Mouse (Mus musculus) kidney, postnatal 0 days (tissue): ENCODE measurements around the gene Zranb3. TPM values are rescaled to one million over a fixed set of nuclear protein-coding genes. Genes with fewer than 3 reads are reported as not detected.
A peak's percentile ranks its signal among the peaks of the same experiment; 100 is the strongest.

Experiments
- ATAC-seq: fragments of 200-750 bp; cut with Nextera tagmentation; replicated peaks from 2 replicates; pipeline ENCODE4 v1.8.0; 2017; ENCODE audit warnings: low read depth, moderate number of reproducible peaks, moderate TSS enrichment, moderate library complexity; ENCODE audit not compliant: low FRiP score
- DNase-seq: peaks from one replicate; pipeline ENCODE4 v3.0.0-alpha.2; 2016; ENCODE audit warnings: low spot score
- H3K27ac ChIP-seq: fragments of 300-500 bp; sonication (generic); 2 replicates; pipeline ENCODE4 v1.5.1; 2014; ENCODE audit warnings: mild to moderate bottlenecking
- H3K27me3 ChIP-seq: fragments of 300-500 bp; sonication (generic); 2 replicates; pipeline ENCODE4 v1.6.1; 2014; ENCODE audit warnings: low read length, mixed read lengths; ENCODE audit not compliant: insufficient read depth
- H3K36me3 ChIP-seq: fragments of 300-500 bp; sonication (generic); 2 replicates; pipeline ENCODE4 v1.6.1; 2014; ENCODE audit warnings: low read length, mixed read lengths; ENCODE audit not compliant: insufficient read depth
- H3K4me1 ChIP-seq: fragments of 300-500 bp; sonication (generic); replicated peaks from 2 replicates; pipeline ENCODE4 v1.6.1; 2014; ENCODE audit warnings: antibody characterized with exemption, low read length, mixed read lengths; ENCODE audit not compliant: insufficient read depth
- H3K4me2 ChIP-seq: fragments of 300-500 bp; sonication (generic); 2 replicates; pipeline ENCODE4 v1.6.1; 2014; ENCODE audit warnings: mild to moderate bottlenecking, low read length, moderate library complexity, mixed read lengths
- H3K4me3 ChIP-seq: fragments of 300-500 bp; sonication (generic); replicated peaks from 2 replicates; pipeline ENCODE4 v1.5.1; 2014; ENCODE audit warnings: low read depth, low read length
- H3K9ac ChIP-seq: fragments of 300-500 bp; sonication (generic); 2 replicates; pipeline ENCODE4 v1.6.1; 2014; ENCODE audit warnings: low read depth, low read length
- H3K9me3 ChIP-seq: fragments of 300-500 bp; sonication (generic); replicated peaks from 2 replicates; pipeline ENCODE4 v1.6.1; 2016; ENCODE audit warnings: low read length, inconsistent platforms, mixed read lengths
- CTCF ChIP-seq: IDR thresholded peaks from 2 replicates; pipeline ENCODE4 v1.5.1; 2016; ENCODE audit warnings: antibody characterized with exemption, low read depth, mild to moderate bottlenecking, moderate library complexity
- WGBS: fragments of 180-500 bp; shearing (Covaris S2); extraction: QIAGEN DNeasy Blood & Tissue Kit; methylation state at CpG from one replicate; pipeline ENCODE4 v1.1.7; 2014; 5-methylcytosine and 5-hydroxymethylcytosine counted together
- polyA plus RNA-seq: library from polyadenylated mRNA; unstranded; fragments of >200 nt; fragmentation: Nextera tagmentation; extraction: Ambion mirVana; gene quantifications from 2 replicates; pipeline ENCODE4 v1.2.1, GENCODE M21; 2015

Zranb3 gene
- polyA plus RNA-seq, 1 experiment from 2014 or later: 4.1 TPM

DNA sequence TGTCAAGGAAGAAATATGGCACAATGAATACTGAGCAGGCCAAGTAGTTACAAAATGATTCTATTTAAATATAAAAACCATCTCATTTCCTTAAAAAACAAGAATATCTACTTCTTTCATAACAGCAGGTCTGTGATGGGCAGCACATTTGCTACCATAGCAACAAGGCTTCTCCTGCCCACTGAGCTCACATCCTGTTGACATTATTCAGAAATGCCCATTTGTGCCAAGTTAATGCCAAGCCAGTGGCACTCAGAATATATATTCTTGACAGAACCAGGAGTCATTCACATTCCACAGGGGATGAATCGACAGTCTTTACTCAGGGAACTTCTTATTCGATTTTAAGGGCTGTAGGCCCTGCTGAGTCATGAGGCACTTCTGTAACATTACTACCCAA lies 127.2 kb downstream of the Zranb3 start:
- WGBS: 76% methylated on average over 2 of the region's 2 CpGs
- H3K27me3 ChIP-seq: no peaks in the 10 kb centered on the region
- H3K9me3 ChIP-seq: no peaks in the 10 kb centered on the region
- H3K4me1 ChIP-seq: no peaks in the 10 kb centered on the region
- no peak for ATAC-seq
- H3K4me3 ChIP-seq: no peak overlapping the region
- H3K27ac ChIP-seq: no peak overlapping the region
- no peak for DNase-seq
- TF ChIP-seq CTCF: no peak
- H3K9ac ChIP-seq: no peak overlapping the region
- H3K4me2 ChIP-seq: no peak overlapping the region
- H3K36me3 ChIP-seq: no peaks in the 10 kb centered on the region

- no peak for TF ChIP-seq CTCF
- Histone ChIP-seq H3K27me3 (no peaks in the 10 kb centered on the region), H3K4me1 (no peaks in the 10 kb centered on the region), H3K9ac (no peak overlapping the region), H3K4me3 (no peak overlapping the region), H3K36me3 (no peaks in the 10 kb centered on the region), H3K9me3 (no peaks in the 10 kb centered on the region), H3K27ac (no peak overlapping the region), H3K4me2 (no peak overlapping the region)
- DNase-seq (no peak), ATAC-seq (no peak)
- WGBS: 91% methylated on average over 4 of the region's 4 CpGs
Observed at GRCm38 (mm10) chr1:127974082-127974481, 128.8 kb downstream of the Zranb3 start.

DNA sequence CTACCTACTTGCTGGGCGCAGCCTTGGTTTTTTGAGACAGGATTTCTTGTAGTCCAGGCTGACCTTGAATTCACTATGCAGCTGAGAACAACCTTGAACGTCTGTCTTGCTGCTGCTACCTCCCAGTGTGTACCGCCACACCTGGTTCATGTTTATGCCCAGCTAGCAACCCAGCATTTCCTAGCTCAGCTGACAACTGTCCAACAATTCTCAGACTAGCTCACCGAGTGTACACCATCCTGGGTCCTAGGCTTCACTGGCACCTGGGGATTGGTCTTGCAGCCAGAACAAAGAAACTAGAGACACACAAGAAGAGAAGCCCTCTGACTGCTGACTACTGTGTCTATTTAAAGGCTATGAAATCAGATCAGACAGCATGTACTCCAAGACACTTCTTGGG lies 132.0 kb downstream of the Zranb3 start:
- Histone ChIP-seq H3K4me3 (no peak overlapping the region), H3K4me1 (no peaks in the 10 kb centered on the region), H3K4me2 (no peak overlapping the region), H3K27me3 (no peaks in the 10 kb centered on the region), H3K36me3 (no peaks in the 10 kb centered on the region), H3K27ac (no peak overlapping the region), H3K9me3 (no peaks in the 10 kb centered on the region), H3K9ac (no peak overlapping the region)
- ATAC-seq (no peak), DNase-seq (no peak)
- no peak for TF ChIP-seq CTCF
- WGBS: 82% methylated on average over 4 of the region's 4 CpGs

GRCm38 (mm10) chr1:127963326-127963725 lies 139.5 kb downstream of the Zranb3 start:
- no peak for TF ChIP-seq CTCF
- ATAC-seq: no peak
- H3K4me1 ChIP-seq: 0 out of 2 replicates have a peak, but pooled peaks cover 6% of the 10 kb centered on the region

GRCm38 (mm10) chr1:127961140-127961539 lies 141.7 kb downstream of the Zranb3 start:
- Histone ChIP-seq H3K27ac (no peak overlapping the region), H3K4me1 (0 out of 2 replicates have a peak, but pooled peaks cover 6% of the 10 kb centered on the region), H3K36me3 (no peaks in the 10 kb centered on the region), H3K9me3 (no peaks in the 10 kb centered on the region), H3K27me3 (no peaks in the 10 kb centered on the region), H3K4me2 (no peak overlapping the region), H3K4me3 (no peak overlapping the region), H3K9ac (no peak overlapping the region)
- 74% methylated on average over 1 of the region's 1 CpGs for WGBS
- TF ChIP-seq CTCF: no peak
- ATAC-seq (no peak), DNase-seq (no peak)

More at GRCm38 (mm10) chr1:127963326-127963725, 139.5 kb downstream of the Zranb3 start:
- DNase-seq: no peak
- H3K36me3 ChIP-seq: no peaks in the 10 kb centered on the region
- H3K4me3 ChIP-seq: no peak overlapping the region
- no peaks in the 10 kb centered on the region for H3K9me3 ChIP-seq
- 86% methylated on average over 3 of the region's 3 CpGs for WGBS
- no peak overlapping the region for H3K9ac ChIP-seq
- H3K27ac ChIP-seq: no peak overlapping the region
- H3K4me2 ChIP-seq: no peak overlapping the region
- no peaks in the 10 kb centered on the region for H3K27me3 ChIP-seq

DNA sequence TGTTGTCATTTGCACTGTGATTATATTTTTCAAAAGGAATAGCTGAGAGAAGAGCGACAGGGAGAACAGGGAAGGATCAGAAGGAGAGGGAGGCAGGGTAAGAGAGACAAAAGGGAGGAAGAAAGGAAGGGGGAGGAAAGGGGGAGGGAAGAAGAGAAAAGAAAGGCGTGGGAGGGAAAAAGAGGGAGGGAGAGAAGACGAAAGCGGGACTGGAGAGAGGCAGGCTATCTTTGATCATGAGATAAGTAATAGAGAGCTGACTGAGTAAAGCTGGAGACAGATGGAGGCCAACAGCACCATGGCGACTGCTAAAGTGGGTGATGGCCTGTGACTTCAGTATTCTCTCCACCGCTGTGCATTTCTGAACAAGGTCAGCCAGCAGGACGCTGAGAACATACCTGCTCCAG lies 143.5 kb downstream of the Zranb3 start:
- Histone ChIP-seq H3K9ac (no peak overlapping the region), H3K4me2 (no peak overlapping the region), H3K9me3 (no peaks in the 10 kb centered on the region), H3K4me1 (0 out of 2 replicates have a peak, but pooled peaks cover 6% of the 10 kb centered on the region), H3K27me3 (no peaks in the 10 kb centered on the region), H3K4me3 (no peak overlapping the region), H3K27ac (peak overlapping the region; percentile 75), H3K36me3 (no peaks in the 10 kb centered on the region)
- TF ChIP-seq CTCF: no peak
- ATAC-seq: no peak
- 29% methylated on average over 7 of the region's 7 CpGs for WGBS
- peak; percentile 68 for DNase-seq

DNA sequence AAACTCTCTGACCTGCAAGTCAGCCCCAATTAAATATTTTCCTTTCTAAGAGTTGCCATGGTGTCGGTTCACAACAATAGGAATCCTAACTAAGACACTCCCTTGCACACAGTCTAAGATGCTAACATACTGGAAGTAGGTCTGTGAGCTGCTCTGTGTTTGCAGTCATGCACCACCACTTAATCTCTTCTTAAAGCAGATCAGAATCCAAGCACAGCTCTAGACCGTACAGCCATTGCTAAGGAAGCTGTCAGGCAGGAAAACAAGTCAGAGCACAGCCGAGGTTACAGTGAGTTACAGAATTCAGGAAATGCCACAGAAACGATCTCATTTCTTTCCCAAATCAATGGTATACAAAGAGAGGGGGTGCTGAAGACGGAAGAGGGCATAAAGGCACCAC lies 144.0 kb downstream of the Zranb3 start:
- no peaks in the 10 kb centered on the region for H3K9me3 ChIP-seq
- ATAC-seq (no peak), DNase-seq (peak; percentile 53)
- no peak overlapping the region for H3K4me2 ChIP-seq
- no peak overlapping the region for H3K9ac ChIP-seq
- H3K27me3 ChIP-seq: no peaks in the 10 kb centered on the region
- 0 out of 2 replicates have a peak, but pooled peaks cover 6% of the 10 kb centered on the region for H3K4me1 ChIP-seq
- H3K36me3 ChIP-seq: 0 out of 2 replicates have a peak, but pooled peaks cover under 1% of the 10 kb centered on the region
- no peak overlapping the region for H3K4me3 ChIP-seq
- WGBS: 46% methylated on average over 5 of the region's 5 CpGs
- TF ChIP-seq CTCF: no peak
- H3K27ac ChIP-seq: peak overlapping the region; percentile 75
